Mouse (Mus musculus) hindbrain, embryonic 11.5 days (tissue): ENCODE data around the gene Rrp8. TPM values are rescaled to one million over a fixed set of nuclear protein-coding genes. Genes with fewer than 3 reads are reported as not detected.

Source experiments
- ATAC-seq: fragments of 200-750 bp; cut with Nextera tagmentation; 2 replicates; pipeline ENCODE4 v1.8.0; 2017; ENCODE audit warnings: mild to moderate bottlenecking, moderate TSS enrichment, moderate library complexity; ENCODE audit not compliant: low FRiP score
- DNase-seq: peaks from one replicate; pipeline ENCODE4 v3.0.0-alpha.2; 2015; ENCODE audit warnings: low spot score
- H3K27ac ChIP-seq: fragments of 300-500 bp; sonication (generic); 2 replicates; pipeline ENCODE4 v1.5.1; 2014; ENCODE audit warnings: mild to moderate bottlenecking, low read depth, low read length
- H3K27me3 ChIP-seq: fragments of 300-500 bp; sonication (generic); 2 replicates; pipeline ENCODE4 v1.6.1; 2014; ENCODE audit warnings: mild to moderate bottlenecking, low read length, moderate library complexity, mixed read lengths; ENCODE audit not compliant: control insufficient read depth, insufficient read depth
- H3K36me3 ChIP-seq: fragments of 300-500 bp; sonication (generic); 2 replicates; pipeline ENCODE4 v1.6.1; 2014; ENCODE audit warnings: mild to moderate bottlenecking, low read length, moderate library complexity, mixed read lengths; ENCODE audit not compliant: control insufficient read depth, insufficient read depth
- H3K4me1 ChIP-seq: fragments of 300-500 bp; sonication (generic); replicated peaks from 2 replicates; pipeline ENCODE4 v1.6.1; 2014; ENCODE audit warnings: low read length, mixed read lengths; ENCODE audit not compliant: control insufficient read depth, insufficient read depth
- H3K4me2 ChIP-seq: fragments of 300-500 bp; sonication (generic); replicated peaks from 2 replicates; pipeline ENCODE4 v1.6.1; 2014; ENCODE audit warnings: mild to moderate bottlenecking, low read depth, low read length
- H3K4me3 ChIP-seq: fragments of 300-500 bp; sonication (generic); 2 replicates; pipeline ENCODE4 v1.5.1; 2014; ENCODE audit warnings: low read depth, low read length
- H3K9ac ChIP-seq: fragments of 300-500 bp; sonication (generic); 2 replicates; pipeline ENCODE4 v1.6.1; 2014; ENCODE audit warnings: low read depth, low read length
- H3K9me3 ChIP-seq: fragments of 300-500 bp; sonication (generic); 2 replicates; pipeline ENCODE4 v1.6.1; 2016; ENCODE audit warnings: low read length; ENCODE audit not compliant: control insufficient read depth
- WGBS: fragments of 180-500 bp; shearing (Covaris S2); extraction: QIAGEN DNeasy Blood & Tissue Kit; methylation state at CpG from one replicate; pipeline ENCODE4 v1.1.7; 2014; 5-methylcytosine and 5-hydroxymethylcytosine counted together
- polyA plus RNA-seq: library from polyadenylated mRNA; unstranded; fragments of >200 nt; fragmentation: Nextera tagmentation; extraction: Ambion mirVana; gene quantifications from 2 replicates; pipeline ENCODE4 v1.2.1, GENCODE M21; 2014

The Rrp8 gene
- polyA plus RNA-seq, 1 experiment from 2014 or later, result 33.1 TPM

DNA sequence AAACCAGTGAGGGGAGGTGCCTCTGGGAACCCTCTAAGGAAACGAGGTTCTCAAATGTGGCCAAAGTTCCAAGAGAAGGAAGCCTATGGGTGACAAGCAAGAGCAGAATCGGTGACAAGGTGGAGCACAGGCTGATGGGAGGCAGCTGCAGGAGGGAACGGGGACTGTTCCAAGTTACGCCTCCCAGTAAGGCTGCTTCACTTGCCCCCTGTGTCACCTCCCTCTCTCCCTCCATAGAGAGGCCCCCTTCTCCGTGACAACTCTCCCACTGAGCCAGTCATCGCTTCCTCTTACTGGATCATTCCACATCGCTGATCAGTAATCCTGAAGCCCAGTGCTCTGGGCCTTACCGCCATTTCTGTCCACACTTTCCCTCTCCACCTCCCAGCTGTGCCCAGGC, 37.5 kb upstream of the Rrp8 start:
- H3K27ac ChIP-seq, result no peak overlapping the region
- H3K9me3 ChIP-seq, result no peaks in the 10 kb centered on the region
- H3K4me1 ChIP-seq, result peaks cover 5% of the 10 kb centered on the region
- no peak for ATAC-seq
- H3K36me3 ChIP-seq, result peaks cover 8% of the 10 kb centered on the region
- no peaks in the 10 kb centered on the region for H3K27me3 ChIP-seq
- no peak overlapping the region for H3K9ac ChIP-seq
- DNase-seq, result no peak
- 55% methylated on average over 8 of the region's 8 CpGs for WGBS
- H3K4me2 ChIP-seq, result no peak overlapping the region
- no peak overlapping the region for H3K4me3 ChIP-seq

DNA sequence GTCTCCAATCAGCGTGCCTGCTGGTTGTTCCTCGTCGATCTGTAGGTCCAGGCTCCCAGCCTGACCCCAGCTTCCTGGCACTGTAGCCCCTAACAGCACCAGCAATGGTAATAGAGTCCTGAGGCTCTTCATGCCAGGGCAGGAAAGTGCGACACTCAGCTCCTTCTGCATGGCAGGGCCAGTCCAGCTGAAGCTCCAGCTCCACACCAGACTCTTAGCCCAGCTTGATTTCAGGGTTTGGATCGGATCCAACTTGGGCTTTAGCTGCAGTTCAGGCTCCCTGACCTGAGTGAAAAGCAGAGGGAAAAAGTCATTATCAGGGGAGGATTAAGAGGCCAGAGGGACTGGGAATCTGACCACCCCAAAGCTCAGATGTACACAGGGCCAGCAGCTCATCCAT, 35.9 kb upstream of the Rrp8 start:
- ATAC-seq (no peak), DNase-seq (no peak)
- Histone ChIP-seq H3K4me1 (peaks cover 4% of the 10 kb centered on the region), H3K9me3 (no peaks in the 10 kb centered on the region), H3K9ac (no peak overlapping the region), H3K4me3 (no peak overlapping the region), H3K36me3 (peaks cover 8% of the 10 kb centered on the region), H3K27ac (no peak overlapping the region), H3K27me3 (no peaks in the 10 kb centered on the region), H3K4me2 (no peak overlapping the region)
- 88% methylated on average over 5 of the region's 5 CpGs for WGBS

DNA sequence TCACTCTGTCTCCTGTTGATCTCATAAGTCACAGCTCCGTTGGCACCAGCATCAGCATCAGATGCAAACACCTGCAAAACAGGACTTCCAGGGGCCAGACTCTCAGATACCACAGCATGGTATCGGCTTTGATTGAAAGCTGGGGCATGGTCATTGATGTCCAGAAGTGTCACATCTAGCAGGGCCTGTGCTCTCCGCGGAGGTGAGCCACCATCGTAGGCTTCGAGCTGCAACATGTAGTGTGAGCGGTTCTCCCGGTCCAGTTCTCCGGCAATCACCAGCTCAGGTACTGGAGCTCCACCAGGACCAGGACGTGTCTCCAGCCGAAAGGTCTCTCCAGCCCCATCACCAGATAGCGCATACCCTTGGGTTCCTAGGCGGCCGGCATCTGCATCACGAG, 35.1 kb upstream of the Rrp8 start:
- H3K27ac ChIP-seq, result no peak overlapping the region
- peaks cover 8% of the 10 kb centered on the region for H3K36me3 ChIP-seq
- peaks cover 7% of the 10 kb centered on the region for H3K4me1 ChIP-seq
- ATAC-seq (no peak), DNase-seq (no peak)
- no peak overlapping the region for H3K4me2 ChIP-seq
- no peaks in the 10 kb centered on the region for H3K27me3 ChIP-seq
- H3K9me3 ChIP-seq, result no peaks in the 10 kb centered on the region
- WGBS, result 92% methylated on average over 15 of the region's 15 CpGs
- no peak overlapping the region for H3K9ac ChIP-seq
- H3K4me3 ChIP-seq, result no peak overlapping the region

DNA sequence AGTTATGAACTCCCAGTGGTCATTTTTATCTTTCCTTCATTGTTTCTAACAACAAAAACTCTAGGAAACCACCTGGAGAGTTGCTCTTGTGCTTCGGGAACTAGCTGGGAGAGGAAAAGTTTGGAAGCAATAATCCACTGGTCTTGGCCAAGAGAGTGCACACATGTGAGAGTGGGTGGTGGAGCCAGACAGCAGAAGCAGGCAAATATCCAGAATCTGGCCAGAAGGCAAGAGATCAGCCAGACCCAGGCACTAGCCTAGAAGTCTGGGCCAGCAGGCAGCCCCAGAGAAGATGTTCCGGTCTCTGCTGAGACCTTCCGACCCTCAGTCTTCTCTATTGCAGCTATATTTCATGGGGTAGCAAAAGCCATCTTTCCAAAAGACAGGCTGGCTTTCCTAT, 32.8 kb upstream of the Rrp8 start:
- no peak overlapping the region for H3K9ac ChIP-seq
- ATAC-seq (no peak), DNase-seq (no peak)
- H3K4me3 ChIP-seq, result no peak overlapping the region
- no peaks in the 10 kb centered on the region for H3K9me3 ChIP-seq
- H3K4me1 ChIP-seq, result peaks cover 7% of the 10 kb centered on the region
- H3K27me3 ChIP-seq, result peaks cover under 1% of the 10 kb centered on the region; the same call in 1 of the 2 replicates
- WGBS, result 97% methylated on average over 3 of the region's 3 CpGs
- peaks cover 12% of the 10 kb centered on the region for H3K36me3 ChIP-seq
- no peak overlapping the region for H3K4me2 ChIP-seq
- no peak overlapping the region for H3K27ac ChIP-seq

DNA sequence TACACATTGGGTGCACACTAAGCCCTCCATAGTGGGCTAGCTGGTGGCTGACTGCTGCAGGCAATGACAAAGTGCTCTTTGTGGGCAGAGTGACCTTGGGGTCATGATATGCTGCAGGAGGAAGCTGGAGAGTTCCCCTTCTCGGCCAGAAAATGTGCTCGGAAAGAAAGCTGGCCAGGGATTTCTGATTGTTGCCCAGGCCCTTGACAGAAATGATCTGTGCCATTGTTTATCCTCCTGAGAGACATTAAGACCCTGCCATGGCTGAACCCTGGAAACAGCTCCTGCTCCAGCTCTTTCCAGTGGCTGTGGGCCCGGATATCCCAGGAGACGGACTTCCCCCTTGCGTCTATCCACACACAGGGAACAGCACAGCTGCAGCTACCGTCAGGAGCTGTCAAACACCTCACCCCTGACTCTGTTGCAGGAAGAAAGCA, 30.6 kb upstream of the Rrp8 start:
- DNase-seq, result peak; percentile 49
- 14% methylated on average over 6 of the region's 6 CpGs for WGBS
- H3K4me1 ChIP-seq, result peaks cover 8% of the 10 kb centered on the region; the same call in 1 of the 2 replicates
- peak; percentile 59 for ATAC-seq
- no peak overlapping the region for H3K4me3 ChIP-seq
- H3K9me3 ChIP-seq, result no peaks in the 10 kb centered on the region
- H3K27me3 ChIP-seq, result peaks cover 21% of the 10 kb centered on the region
- no peak overlapping the region for H3K9ac ChIP-seq
- peaks cover 20% of the 10 kb centered on the region for H3K36me3 ChIP-seq
- peak overlapping the region; percentile 12 for H3K27ac ChIP-seq
- no peak overlapping the region; the same call in 1 of the 2 replicates for H3K4me2 ChIP-seq

DNA sequence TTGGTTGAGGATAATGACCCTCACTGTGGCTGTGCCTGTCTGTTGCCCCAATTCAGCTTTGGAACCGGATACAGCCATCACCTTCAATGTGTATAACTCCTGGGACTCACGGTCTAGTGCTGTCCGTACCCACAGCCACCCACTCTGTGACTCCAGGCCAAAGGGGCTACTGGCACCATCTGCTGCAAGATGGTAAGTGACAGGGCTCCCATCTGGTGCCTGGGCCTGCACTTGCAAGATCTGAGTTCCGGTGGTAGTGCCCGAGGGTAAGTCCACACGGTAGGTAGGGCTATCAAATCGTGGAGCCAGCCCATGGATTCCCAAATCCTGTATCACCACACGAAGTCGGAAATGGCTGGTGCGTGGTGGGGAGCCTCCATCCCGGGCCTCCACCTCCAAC, 27.1 kb upstream of the Rrp8 start:
- ATAC-seq (no peak), DNase-seq (no peak)
- 90% methylated on average over 11 of the region's 11 CpGs for WGBS
- Histone ChIP-seq H3K27ac (no peak overlapping the region), H3K36me3 (peaks cover 25% of the 10 kb centered on the region), H3K9me3 (no peaks in the 10 kb centered on the region), H3K9ac (no peak overlapping the region), H3K4me3 (no peak overlapping the region), H3K4me2 (no peak overlapping the region), H3K27me3 (peaks cover 27% of the 10 kb centered on the region), H3K4me1 (peaks cover 9% of the 10 kb centered on the region; the same call in 1 of the 2 replicates)

DNA sequence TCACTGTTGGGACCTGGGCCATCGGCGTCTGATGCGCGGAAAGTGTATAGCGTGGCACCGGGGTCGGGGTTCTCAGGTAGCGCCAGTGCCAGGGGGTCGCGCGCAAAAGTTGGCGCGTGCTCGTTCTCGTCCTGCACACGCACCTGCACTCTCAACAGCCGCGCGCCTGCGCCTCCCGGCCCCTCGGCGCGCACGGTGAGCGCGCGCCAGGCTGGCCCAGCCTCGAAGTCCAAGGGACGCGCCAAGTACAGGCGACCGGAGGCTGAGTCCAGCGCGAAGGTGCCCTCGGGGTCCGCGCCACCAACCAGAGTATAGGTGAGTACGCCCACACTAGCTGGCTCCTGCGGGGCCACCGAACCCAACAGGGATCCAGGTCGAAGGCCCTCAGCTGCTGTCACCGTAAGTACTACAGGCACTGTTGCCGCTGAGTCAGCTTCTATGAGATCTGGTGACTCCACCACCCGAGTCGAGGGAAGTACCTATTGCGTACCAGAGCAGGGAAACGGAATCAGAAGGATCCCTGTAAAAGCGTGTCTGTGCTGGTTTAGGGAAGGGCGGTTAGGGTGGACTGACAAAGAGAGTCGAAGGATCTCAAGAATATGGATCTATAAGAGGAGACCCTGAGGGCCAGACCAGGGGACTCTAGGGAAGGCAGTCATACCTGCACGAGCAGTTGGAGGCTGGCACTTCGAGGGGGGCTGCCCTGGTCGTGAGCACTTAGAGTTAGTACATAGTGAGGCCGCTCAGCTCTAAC, 25.5 kb upstream of the Rrp8 start:
- ATAC-seq (0 out of 2 replicates have a peak, but pooled peaks have one; percentile 8), DNase-seq (peak; percentile 46)
- H3K4me3 ChIP-seq, result 0 out of 2 replicates have a peak overlapping the region, but pooled peaks have one; percentile 8
- H3K9ac ChIP-seq, result no peak overlapping the region
- no peak overlapping the region for H3K27ac ChIP-seq
- H3K4me1 ChIP-seq, result peaks cover 2% of the 10 kb centered on the region; the same call in 1 of the 2 replicates
- WGBS, result 20% methylated on average over 54 of the region's 55 CpGs
- no peaks in the 10 kb centered on the region for H3K9me3 ChIP-seq
- peak overlapping the region; percentile 7; the same call in 1 of the 2 replicates for H3K4me2 ChIP-seq
- peaks cover 36% of the 10 kb centered on the region for H3K36me3 ChIP-seq
- peaks cover 27% of the 10 kb centered on the region for H3K27me3 ChIP-seq

DNA sequence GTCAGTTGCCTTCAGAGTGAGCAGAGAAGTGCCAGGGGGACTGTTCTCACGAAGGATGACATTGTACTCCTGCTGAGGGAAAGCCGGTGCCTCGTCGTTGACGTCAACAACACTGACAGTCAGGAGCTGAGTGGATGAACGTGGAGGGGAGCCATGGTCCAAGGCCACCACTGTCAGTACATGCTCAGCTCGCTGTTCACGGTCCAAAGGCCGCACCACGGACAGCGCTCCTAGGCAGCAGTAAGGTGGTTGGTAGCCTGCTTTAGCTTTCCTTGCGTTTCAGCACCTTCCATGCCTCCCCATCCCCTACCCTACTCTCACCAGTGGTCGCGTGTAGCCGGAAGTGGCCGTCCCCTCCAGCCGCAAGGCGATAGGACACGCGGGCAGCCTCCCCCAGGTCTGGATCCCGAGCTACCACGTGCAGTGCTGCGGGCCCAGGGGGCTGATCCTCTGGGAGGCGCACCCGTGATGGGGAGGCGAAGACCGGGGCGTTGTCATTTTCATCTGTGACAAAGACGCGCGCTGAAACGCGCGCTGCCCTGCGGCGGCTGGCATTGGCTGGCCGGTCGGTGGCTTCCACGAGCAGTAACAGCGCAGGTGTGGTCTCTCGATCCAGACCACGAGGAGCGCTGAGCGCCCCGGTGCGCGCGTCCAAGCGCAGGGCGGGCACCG, 24.8 kb upstream of the Rrp8 start:
- H3K36me3 ChIP-seq, result peaks cover 38% of the 10 kb centered on the region
- H3K27ac ChIP-seq, result no peak overlapping the region
- H3K4me3 ChIP-seq, result no peak overlapping the region
- peaks cover 27% of the 10 kb centered on the region for H3K27me3 ChIP-seq
- 19% methylated on average over 51 of the region's 51 CpGs for WGBS
- no peak overlapping the region for H3K9ac ChIP-seq
- 0 out of 2 replicates have a peak overlapping the region, but pooled peaks have one; percentile 7 for H3K4me2 ChIP-seq
- DNase-seq, result no peak
- ATAC-seq, result peak; percentile 9; the same call in 1 of the 2 replicates
- no peaks in the 10 kb centered on the region for H3K9me3 ChIP-seq
- 0 out of 2 replicates have a peak, but pooled peaks cover 2% of the 10 kb centered on the region for H3K4me1 ChIP-seq
